Mouse (Mus musculus) megakaryocyte, embryonic 14.5 days (primary cell): ENCODE measurements around the gene Anapc16. TPM values are rescaled to one million over a fixed set of nuclear protein-coding genes. Genes with fewer than 3 reads are reported as not detected.

ENCODE experiments used
- H3K27me3 ChIP-seq: replicated peaks from 2 replicates; pipeline ENCODE3; 2012; ENCODE audit warnings: inconsistent platforms
- H3K36me3 ChIP-seq: replicated peaks from 2 replicates; pipeline ENCODE3; 2012; ENCODE audit warnings: low read length, inconsistent platforms, mixed read lengths
- H3K4me1 ChIP-seq: 2 replicates; pipeline ENCODE4 v1.6.1; 2012; ENCODE audit warnings: inconsistent platforms
- H3K4me3 ChIP-seq: replicated peaks from 2 replicates; pipeline ENCODE3; 2012; ENCODE audit warnings: moderate library complexity, mild to moderate bottlenecking, inconsistent platforms
- H3K9me3 ChIP-seq: 2 replicates; pipeline ENCODE4 v1.6.1; 2012; ENCODE audit warnings: inconsistent platforms
- FLI1 ChIP-seq: IDR thresholded peaks from 2 replicates; pipeline ENCODE4 v1.6.1; 2012; ENCODE audit warnings: low read length, inconsistent platforms, mixed read lengths
- GATA1 ChIP-seq: IDR thresholded peaks from 3 replicates; pipeline ENCODE4 v1.6.1; 2012; ENCODE audit warnings: mixed read lengths, low read length, inconsistent platforms, borderline replicate concordance
- polyA plus RNA-seq: library from polyadenylated mRNA; stranded (reverse); fragments of >175 nt; gene quantifications from 2 replicates; pipeline ENCODE4 v1.2.3, GENCODE M21; 2012; ENCODE audit warnings: low replicate concordance; ENCODE audit not compliant: insufficient read depth

Gene Anapc16
- polyA plus RNA-seq, 1 experiment, result 169 TPM

DNA sequence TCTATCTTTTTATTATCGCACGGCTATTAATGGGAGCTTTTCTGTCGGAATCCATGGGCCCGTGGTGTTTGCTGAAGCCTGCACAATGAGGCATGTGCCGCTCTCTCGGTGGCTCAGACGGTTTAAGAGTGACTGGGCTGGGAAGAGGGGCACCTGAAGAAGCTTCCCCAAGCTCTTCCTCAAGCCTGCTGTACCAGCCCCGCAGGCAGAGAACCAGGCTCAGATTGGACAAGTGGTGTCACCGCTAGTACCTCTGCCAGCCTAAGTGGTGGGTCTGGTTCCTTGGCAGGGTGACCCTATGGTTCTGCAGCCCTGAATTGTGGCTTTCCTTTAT is 37.6 kb downstream of the Anapc16 start:
- peaks cover 3% of the 10 kb centered on the region for H3K36me3 ChIP-seq
- no peaks in the 10 kb centered on the region for H3K27me3 ChIP-seq
- peaks cover 11% of the 10 kb centered on the region for H3K9me3 ChIP-seq
- no peak overlapping the region for H3K4me3 ChIP-seq
- TF ChIP-seq GATA1 (no peak), FLI1 (no peak)
- peaks cover 42% of the 10 kb centered on the region for H3K4me1 ChIP-seq

GRCm38 (mm10) chr10:59964504-59965361 is 38.2 kb downstream of the Anapc16 start:
- TF ChIP-seq FLI1 (no peak), GATA1 (no peak)
- Histone ChIP-seq H3K9me3 (peaks cover 11% of the 10 kb centered on the region), H3K4me3 (no peak overlapping the region), H3K27me3 (no peaks in the 10 kb centered on the region), H3K36me3 (peaks cover 3% of the 10 kb centered on the region), H3K4me1 (peaks cover 36% of the 10 kb centered on the region)

- H3K36me3 ChIP-seq, result peaks cover 3% of the 10 kb centered on the region
- H3K4me1 ChIP-seq, result peaks cover 39% of the 10 kb centered on the region
- no peak for TF ChIP-seq FLI1
- TF ChIP-seq GATA1, result no peak
- peaks cover 11% of the 10 kb centered on the region for H3K9me3 ChIP-seq
- H3K27me3 ChIP-seq, result no peaks in the 10 kb centered on the region
- no peak overlapping the region for H3K4me3 ChIP-seq
These were observed 39.3 kb downstream of the Anapc16 start for GRCm38 (mm10) chr10:59963609-59964008.

GRCm38 (mm10) chr10:59959517-59959916 is 43.4 kb downstream of the Anapc16 start:
- no peaks in the 10 kb centered on the region for H3K27me3 ChIP-seq
- no peak overlapping the region for H3K4me3 ChIP-seq
- H3K9me3 ChIP-seq, result no peaks in the 10 kb centered on the region
- no peaks in the 10 kb centered on the region for H3K36me3 ChIP-seq
- peaks cover 38% of the 10 kb centered on the region for H3K4me1 ChIP-seq
- TF ChIP-seq GATA1, result no peak
- no peak for TF ChIP-seq FLI1

GRCm38 (mm10) chr10:59958458-59958857 is 44.5 kb downstream of the Anapc16 start:
- no peaks in the 10 kb centered on the region for H3K9me3 ChIP-seq
- no peak overlapping the region for H3K4me3 ChIP-seq
- H3K36me3 ChIP-seq, result no peaks in the 10 kb centered on the region
- peaks cover 35% of the 10 kb centered on the region for H3K4me1 ChIP-seq
- TF ChIP-seq FLI1 (no peak), GATA1 (no peak)
- no peaks in the 10 kb centered on the region for H3K27me3 ChIP-seq

- H3K27me3 ChIP-seq, result no peaks in the 10 kb centered on the region
- no peaks in the 10 kb centered on the region for H3K9me3 ChIP-seq
- no peaks in the 10 kb centered on the region for H3K36me3 ChIP-seq
- no peak overlapping the region for H3K4me3 ChIP-seq
- H3K4me1 ChIP-seq, result peaks cover 41% of the 10 kb centered on the region
- TF ChIP-seq FLI1, result no peak
- no peak for TF ChIP-seq GATA1
These were observed 45.5 kb downstream of the Anapc16 start for GRCm38 (mm10) chr10:59957171-59958149.

DNA sequence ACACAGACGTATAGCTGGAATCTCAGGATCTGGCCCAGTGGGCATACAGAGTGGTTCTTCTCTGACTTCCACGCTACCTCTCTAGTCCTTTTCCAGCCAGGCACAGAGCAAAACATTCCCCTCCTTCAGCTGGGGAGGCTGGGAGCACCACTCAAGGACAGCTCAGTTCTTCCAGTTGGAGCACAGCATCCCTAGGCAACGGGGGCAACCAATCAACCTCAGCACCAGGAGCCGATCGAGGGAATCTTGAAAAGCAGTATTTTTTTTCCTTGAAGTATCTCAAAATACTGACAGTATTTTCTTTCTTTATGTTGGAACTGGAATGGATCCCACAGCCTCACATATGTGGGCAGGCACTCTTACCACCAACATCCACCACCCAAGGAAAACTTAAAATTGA is 46.3 kb downstream of the Anapc16 start:
- Histone ChIP-seq H3K9me3 (no peaks in the 10 kb centered on the region), H3K36me3 (no peaks in the 10 kb centered on the region), H3K4me3 (no peak overlapping the region), H3K27me3 (no peaks in the 10 kb centered on the region), H3K4me1 (peaks cover 45% of the 10 kb centered on the region)
- no peak for TF ChIP-seq GATA1

DNA sequence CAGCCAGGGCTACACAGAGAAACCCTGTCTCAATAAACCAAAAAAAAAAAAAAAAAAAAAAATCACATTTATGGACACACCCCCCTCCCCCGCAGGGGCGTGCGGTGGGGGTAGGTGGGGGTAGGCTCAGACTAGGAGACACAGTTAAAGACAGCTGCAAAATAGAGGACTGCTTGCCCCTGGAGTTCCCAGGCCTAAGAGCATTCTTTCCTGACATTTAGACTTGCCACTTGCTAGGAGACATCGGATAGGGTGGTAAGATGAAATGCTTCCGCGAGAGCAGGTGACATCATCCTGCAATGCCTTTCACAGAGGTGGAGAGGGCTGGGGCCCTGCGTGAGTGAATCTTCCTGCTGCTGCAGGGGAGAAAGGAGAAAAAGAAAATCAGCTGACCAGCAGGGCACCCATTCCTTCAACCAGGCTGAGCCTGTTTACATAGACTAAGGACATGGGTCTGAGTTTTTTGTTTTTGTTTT is 49.3 kb downstream of the Anapc16 start:
- no peaks in the 10 kb centered on the region for H3K27me3 ChIP-seq
- peak overlapping the region; percentile 8 for H3K4me3 ChIP-seq
- TF ChIP-seq FLI1, result no peak
- TF ChIP-seq GATA1, result no peak
- H3K4me1 ChIP-seq, result peaks cover 62% of the 10 kb centered on the region
- H3K9me3 ChIP-seq, result no peaks in the 10 kb centered on the region
- H3K36me3 ChIP-seq, result peaks cover 27% of the 10 kb centered on the region

DNA sequence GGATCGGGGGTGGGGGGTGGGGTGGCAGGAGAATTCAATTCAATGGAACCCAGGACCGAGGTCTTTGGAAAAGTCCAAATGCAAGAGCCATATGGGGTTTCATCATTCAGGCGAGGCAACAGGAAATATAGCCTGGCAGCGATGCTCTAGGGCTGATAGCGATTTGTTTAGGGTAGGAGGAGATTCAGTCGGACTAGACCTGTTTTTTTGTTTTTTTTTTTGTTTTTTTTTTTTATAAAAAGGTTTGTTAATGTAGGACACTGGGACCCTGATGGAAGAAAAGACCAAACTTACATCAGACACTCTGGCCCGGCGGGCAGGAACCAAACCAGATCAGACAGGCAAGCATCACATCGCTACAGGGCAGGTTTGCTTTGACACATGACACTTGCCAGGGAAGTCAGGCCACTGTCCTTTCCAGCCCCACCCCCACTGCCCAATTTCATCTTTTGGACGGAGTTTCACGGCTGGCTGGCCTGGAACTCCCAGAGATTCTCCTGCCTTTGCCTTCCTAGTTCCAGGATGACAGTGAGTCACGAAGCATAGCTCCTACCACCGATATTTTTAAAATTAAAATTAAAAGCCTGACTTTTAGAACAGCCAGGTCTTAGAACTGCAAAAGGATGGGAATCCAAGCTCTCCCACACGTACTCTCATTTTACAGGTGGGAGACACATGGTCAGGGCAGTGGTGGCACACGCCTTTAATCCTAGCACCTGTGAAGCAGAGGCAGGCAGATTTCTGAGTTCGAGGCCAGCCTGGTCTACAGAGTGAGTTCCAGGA is 50.0 kb downstream of the Anapc16 start:
- no peak for TF ChIP-seq FLI1
- TF ChIP-seq GATA1, result no peak
- no peaks in the 10 kb centered on the region for H3K27me3 ChIP-seq
- H3K36me3 ChIP-seq, result peaks cover 27% of the 10 kb centered on the region
- H3K4me1 ChIP-seq, result peaks cover 62% of the 10 kb centered on the region
- peak overlapping the region; percentile 93 for H3K4me3 ChIP-seq
- no peaks in the 10 kb centered on the region for H3K9me3 ChIP-seq
